Mouse (Mus musculus) erythroblast, embryonic 14.5 days (primary cell): ENCODE data around the gene Morc1.

ENCODE experiments used
- GATA1 ChIP-seq: IDR thresholded peaks from 2 replicates; pipeline ENCODE4 v1.6.1; 2012; ENCODE audit warnings: low read length, inconsistent platforms, mixed read lengths
- TAL1 ChIP-seq: IDR thresholded peaks from 3 replicates; pipeline ENCODE4 v1.6.1; 2012; ENCODE audit warnings: low read length, inconsistent platforms, mixed read lengths

DNA sequence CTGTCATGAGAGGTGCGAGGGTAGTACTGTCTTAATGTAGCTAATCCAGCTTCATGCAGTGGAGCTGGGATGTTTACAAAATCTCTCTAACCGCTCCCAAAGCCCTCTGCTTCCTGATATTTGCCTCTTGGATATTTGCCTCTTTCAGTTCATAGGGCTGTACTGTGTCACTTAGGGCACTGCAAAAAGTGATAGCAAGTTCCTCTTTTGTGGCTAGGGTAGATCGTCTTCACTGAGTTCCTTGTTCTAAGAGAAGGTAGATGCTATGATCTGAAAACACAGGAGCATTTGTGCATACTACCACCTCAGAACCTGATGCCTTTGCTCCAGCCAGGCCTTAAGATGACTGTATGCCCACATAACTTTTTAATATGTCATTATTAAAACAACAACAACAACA is 27.6 kb upstream of the Morc1 start:
- TF ChIP-seq TAL1 (no peak), GATA1 (no peak)
